Mouse (Mus musculus): ENCODE results near the gene Vnn3. TPM values are rescaled to one million over a fixed set of nuclear protein-coding genes. Genes with fewer than 3 reads are reported as not detected.

Vnn3 gene
- polyA plus RNA-seq, 1 experiment from 2014 or later: 3.4 TPM

- H3K4me3 ChIP-seq (replicated peaks): no peak within 1 kb of the TSS
- ATAC-seq (ENCODE audit: insufficient read depth): no peak
- H3K4me1 ChIP-seq (replicated peaks): no peaks in the 10 kb centered on the region; the same call in 1 of the 2 replicates
- H3K9ac ChIP-seq: no peak within 1 kb of the TSS
- H3K9me3 ChIP-seq (replicated peaks): no peaks in the 10 kb centered on the region
- peak within 1 kb of the TSS; percentile 46 for H3K4me2 ChIP-seq
- no peaks in the 10 kb centered on the region for H3K36me3 ChIP-seq (replicated peaks)
- no peak within 1 kb of the TSS for H3K27ac ChIP-seq (replicated peaks)
- no peaks in the 10 kb centered on the region for H3K27me3 ChIP-seq
- WGBS (ENCODE audit: insufficient replicate concordance): 29% methylated on average over 21 of the region's 21 CpGs
Observed at GRCm38 (mm10) chr10:23894601-23895349, 43.5 kb downstream of the Vnn3 start, which contains the start of gene Vnn1. Gene Vnn1, plus strand, starts transcription at chr10:23894688.

GRCm38 (mm10) chr10:23895376-23895775 lies 44.1 kb downstream of the Vnn3 start:
- Histone ChIP-seq H3K4me1 (replicated peaks) (no peaks in the 10 kb centered on the region; the same call in 1 of the 2 replicates), H3K9me3 (replicated peaks) (no peaks in the 10 kb centered on the region), H3K4me2 (no peak overlapping the region), H3K9ac (no peak overlapping the region), H3K27ac (replicated peaks) (no peak overlapping the region), H3K36me3 (replicated peaks) (no peaks in the 10 kb centered on the region), H3K27me3 (no peaks in the 10 kb centered on the region), H3K4me3 (replicated peaks) (no peak overlapping the region)
- ATAC-seq (ENCODE audit: insufficient read depth): no peak
- 52% methylated on average over 7 of the region's 7 CpGs for WGBS (ENCODE audit: insufficient replicate concordance)

- Histone ChIP-seq H3K27me3 (no peaks in the 10 kb centered on the region), H3K4me1 (replicated peaks) (no peaks in the 10 kb centered on the region), H3K9me3 (replicated peaks) (no peaks in the 10 kb centered on the region), H3K36me3 (replicated peaks) (no peaks in the 10 kb centered on the region), H3K4me3 (replicated peaks) (no peak overlapping the region), H3K4me2 (no peak overlapping the region), H3K27ac (replicated peaks) (no peak overlapping the region), H3K9ac (no peak overlapping the region)
- WGBS (ENCODE audit: insufficient replicate concordance): 64% methylated on average over 3 of the region's 3 CpGs
- no peak for ATAC-seq (ENCODE audit: insufficient read depth)
Observed at GRCm38 (mm10) chr10:23901119-23901518, 49.9 kb downstream of the Vnn3 start.

GRCm38 (mm10) chr10:23905661-23906060 lies 54.4 kb downstream of the Vnn3 start:
- no peak overlapping the region for H3K9ac ChIP-seq
- no peak for ATAC-seq (ENCODE audit: insufficient read depth)
- H3K27ac ChIP-seq (replicated peaks): no peak overlapping the region
- H3K36me3 ChIP-seq (replicated peaks): no peaks in the 10 kb centered on the region
- 70% methylated on average over 1 of the region's 1 CpGs for WGBS (ENCODE audit: insufficient replicate concordance)
- H3K4me1 ChIP-seq (replicated peaks): no peaks in the 10 kb centered on the region
- H3K4me2 ChIP-seq: no peak overlapping the region
- H3K4me3 ChIP-seq (replicated peaks): no peak overlapping the region
- H3K27me3 ChIP-seq: no peaks in the 10 kb centered on the region
- H3K9me3 ChIP-seq (replicated peaks): no peaks in the 10 kb centered on the region

Other genes with a start within 250 kb of the Vnn3 start
- gene Rps12, start 64.2 kb upstream of the Vnn3 start, polyA plus RNA-seq (2015; fragmentation: Nextera tagmentation; extraction: Ambion mirVana): 118 and 126 TPM in 2 replicates
- gene Slc18b1, start 54.5 kb upstream of the Vnn3 start, polyA plus RNA-seq (2015; fragmentation: Nextera tagmentation; extraction: Ambion mirVana): 1.4 and 1.7 TPM in 2 replicates
- gene Vnn1, start 43.2 kb downstream of the Vnn3 start, polyA plus RNA-seq (2015; fragmentation: Nextera tagmentation; extraction: Ambion mirVana): 2.1 and 2.3 TPM in 2 replicates
- not detected in 2 replicates for gene Taar1, start 68.9 kb downstream of the Vnn3 start, polyA plus RNA-seq (2015; fragmentation: Nextera tagmentation; extraction: Ambion mirVana)
- gene Taar2, start 87.1 kb downstream of the Vnn3 start, polyA plus RNA-seq (2015; fragmentation: Nextera tagmentation; extraction: Ambion mirVana): not detected in 2 replicates
- not detected in 2 replicates for gene Taar3, start 98.1 kb downstream of the Vnn3 start, polyA plus RNA-seq (2015; fragmentation: Nextera tagmentation; extraction: Ambion mirVana)
- not detected in 2 replicates for gene Taar4, start 109.0 kb downstream of the Vnn3 start, polyA plus RNA-seq (2015; fragmentation: Nextera tagmentation; extraction: Ambion mirVana)
- not detected in 2 replicates for gene Taar5, start 119.2 kb downstream of the Vnn3 start, polyA plus RNA-seq (2015; fragmentation: Nextera tagmentation; extraction: Ambion mirVana)
- gene Taar6, start 134.2 kb downstream of the Vnn3 start, polyA plus RNA-seq (2015; fragmentation: Nextera tagmentation; extraction: Ambion mirVana): not detected in 2 replicates
- not detected in 2 replicates for gene Taar7a, start 142.0 kb downstream of the Vnn3 start, polyA plus RNA-seq (2015; fragmentation: Nextera tagmentation; extraction: Ambion mirVana)
- gene Taar7b, start 148.5 kb downstream of the Vnn3 start, polyA plus RNA-seq (2015; fragmentation: Nextera tagmentation; extraction: Ambion mirVana): not detected in 2 replicates
- not detected in 2 replicates for gene Taar7d, start 175.8 kb downstream of the Vnn3 start, polyA plus RNA-seq (2015; fragmentation: Nextera tagmentation; extraction: Ambion mirVana)
- not detected in 2 replicates for gene Taar7e, start 186.2 kb downstream of the Vnn3 start, polyA plus RNA-seq (2015; fragmentation: Nextera tagmentation; extraction: Ambion mirVana)
- not detected in 2 replicates for gene Taar7f, start 198.0 kb downstream of the Vnn3 start, polyA plus RNA-seq (2015; fragmentation: Nextera tagmentation; extraction: Ambion mirVana)
- not detected in 2 replicates for gene Taar8a, start 225.0 kb downstream of the Vnn3 start, polyA plus RNA-seq (2015; fragmentation: Nextera tagmentation; extraction: Ambion mirVana)
- not detected in 2 replicates for gene Taar8b, start 240.8 kb downstream of the Vnn3 start, polyA plus RNA-seq (2015; fragmentation: Nextera tagmentation; extraction: Ambion mirVana)

Data from liver, embryonic 15.5 days (tissue).